16 mouse cellular contexts compared by ENCODE assay signal in the genomic region with DNA sequence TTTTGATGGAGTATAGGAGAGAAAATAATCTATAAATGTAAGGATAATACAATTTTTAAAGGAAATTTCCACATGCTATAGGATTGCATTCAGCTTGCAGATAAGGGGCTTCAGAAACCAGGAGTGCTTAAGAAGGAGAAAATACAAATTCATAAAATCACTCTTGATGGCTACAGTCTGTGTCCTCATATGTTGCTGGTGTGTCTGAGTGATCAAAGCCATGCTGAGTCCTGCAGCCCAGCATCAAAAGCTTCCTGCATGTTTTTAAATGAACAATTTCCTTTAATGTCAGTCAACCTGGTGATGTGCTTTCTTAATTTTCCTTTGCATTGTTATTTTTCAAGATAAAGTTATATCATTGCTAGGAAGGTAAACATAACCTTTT.
A peak's percentile ranks its signal among the peaks of the same experiment; 100 is the strongest.
DNase-seq lines count a peak whose midpoint lies in the region; ATAC-seq and TF ChIP-seq lines count a peak whose summit lies in the region.
"Had no signal": no experiment of that assay in that cellular context is flagged by ENCODE, and none has a peak within 500 bp of the region (broad histone marks: within the 10 kb centered on the region; RNA-seq: fewer than 3 reads in every experiment).

No protein-coding gene starts in this region.

- no peak for TF ChIP-seq CTCF in forebrain, postnatal 0 days (IDR thresholded peaks at IDR 0.05; ENCODE audit: low read depth)
- no peak for TF ChIP-seq CTCF in left cerebral cortex, adult 2 months (IDR thresholded peaks at IDR 0.05)

- no peak overlapping the region for H3K27ac ChIP-seq in forebrain, embryonic 13.5 days
- H3K27ac ChIP-seq in forebrain, postnatal 0 days (ENCODE audit: low read depth, low read length) = no peak overlapping the region
- H3K27ac ChIP-seq in left cerebral cortex, adult 2 months = peak overlapping the region; percentile 71
- no peak overlapping the region for H3K27ac ChIP-seq in midbrain, embryonic 13.5 days
- H3K27ac ChIP-seq: embryonic facial prominence, embryonic 10.5 days; heart, embryonic 13.5 days; hindbrain, embryonic 13.5 days; hindbrain, postnatal 0 days had no signal

- 0 out of 2 replicates have a peak, but pooled peaks have one; percentile 24 for ATAC-seq in forebrain, embryonic 13.5 days
- no peak for ATAC-seq in forebrain, postnatal 0 days
- ATAC-seq in midbrain, embryonic 13.5 days = peak; percentile 50; the same call in 1 of the 2 replicates
- no peak for ATAC-seq in granulocyte monocyte progenitor cell, adult 5-6 weeks (replicated peaks; ENCODE audit: poor library complexity, severe bottlenecking)
- ATAC-seq: hindbrain, postnatal 0 days had no signal

- no peak overlapping the region for H3K9ac ChIP-seq in forebrain, embryonic 13.5 days
- no peak overlapping the region for H3K9ac ChIP-seq in forebrain, postnatal 0 days
- H3K9ac ChIP-seq in midbrain, embryonic 13.5 days (replicated peaks) = no peak overlapping the region
- H3K9ac ChIP-seq: heart, embryonic 13.5 days; hindbrain, embryonic 13.5 days had no signal

- intact Hi-C loops in left cerebral cortex, adult 2 months (cut with DNase I) = loop anchor here (5.0 kb wide), 1 partner anchor 651 kb away; no protein-coding TSS in a partner anchor

- no peak overlapping the region for H3K4me2 ChIP-seq in forebrain, embryonic 13.5 days
- H3K4me2 ChIP-seq in forebrain, postnatal 0 days (ENCODE audit: low read depth) = no peak overlapping the region
- H3K4me2 ChIP-seq in midbrain, embryonic 13.5 days (replicated peaks) = no peak overlapping the region
- H3K4me2 ChIP-seq: heart, embryonic 13.5 days; hindbrain, embryonic 13.5 days had no signal

- DNase-seq in forebrain, postnatal 0 days = no peak
- no peak for DNase-seq in left cerebral cortex, adult 2 months (ENCODE audit: extremely low spot score in 1 of 2, low spot score in 2 of 2)
- DNase-seq in left cerebral cortex, adult 8-10 months (ENCODE audit: low spot score in 2 of 2) = no peak
- DNase-seq in cerebellum, postnatal 10 days = no peak
- DNase-seq: adrenal gland, postnatal 10 days; cerebellum, adult 18-20 months; cerebellum, adult 9-11 months; gastrocnemius, postnatal 14 days; heart, postnatal 36 days had no signal

- no peaks in the 10 kb centered on the region for H3K36me3 ChIP-seq in forebrain, embryonic 13.5 days (ENCODE audit: poor library complexity, severe bottlenecking)
- no peaks in the 10 kb centered on the region for H3K36me3 ChIP-seq in forebrain, postnatal 0 days (ENCODE audit: insufficient read depth)
- H3K36me3 ChIP-seq in midbrain, embryonic 13.5 days = no peaks in the 10 kb centered on the region
- H3K36me3 ChIP-seq: embryonic facial prominence, embryonic 10.5 days; heart, embryonic 13.5 days; hindbrain, embryonic 13.5 days had no signal

- no peaks in the 10 kb centered on the region for H3K27me3 ChIP-seq in forebrain, embryonic 13.5 days
- no peaks in the 10 kb centered on the region for H3K27me3 ChIP-seq in forebrain, postnatal 0 days (ENCODE audit: insufficient read depth, low read length)
- H3K27me3 ChIP-seq in midbrain, embryonic 13.5 days = no peaks in the 10 kb centered on the region
- H3K27me3 ChIP-seq: heart, embryonic 13.5 days; hindbrain, embryonic 13.5 days had no signal

- peaks cover 2% of the 10 kb centered on the region for H3K4me1 ChIP-seq in forebrain, embryonic 13.5 days
- H3K4me1 ChIP-seq in forebrain, postnatal 0 days (ENCODE audit: insufficient read depth) = no peaks in the 10 kb centered on the region
- H3K4me1 ChIP-seq in midbrain, embryonic 13.5 days (replicated peaks) = no peaks in the 10 kb centered on the region; the same call in 1 of the 2 replicates
- H3K4me1 ChIP-seq: embryonic facial prominence, embryonic 10.5 days; heart, embryonic 13.5 days; hindbrain, embryonic 13.5 days had no signal

- no peaks in the 10 kb centered on the region for H3K9me3 ChIP-seq in forebrain, embryonic 13.5 days (replicated peaks)
- H3K9me3 ChIP-seq in forebrain, postnatal 0 days (ENCODE audit: low read length) = no peaks in the 10 kb centered on the region
- no peaks in the 10 kb centered on the region for H3K9me3 ChIP-seq in midbrain, embryonic 13.5 days
- H3K9me3 ChIP-seq: embryonic facial prominence, embryonic 10.5 days; heart, embryonic 13.5 days; hindbrain, embryonic 13.5 days had no signal

- no peak overlapping the region for H3K4me3 ChIP-seq in forebrain, embryonic 13.5 days
- no peak overlapping the region for H3K4me3 ChIP-seq in forebrain, postnatal 0 days (ENCODE audit: low read depth, low read length)
- H3K4me3 ChIP-seq in left cerebral cortex, adult 2 months = no peak overlapping the region
- H3K4me3 ChIP-seq in midbrain, embryonic 13.5 days (replicated peaks) = no peak overlapping the region
- H3K4me3 ChIP-seq: embryonic facial prominence, embryonic 10.5 days; heart, embryonic 13.5 days; hindbrain, embryonic 13.5 days had no signal

Comparison
In these comparisons a context has a peak if more than half of its experiments do, and no peak if none do; other contexts are left out.
1. ATAC-seq: peak in forebrain, embryonic 13.5 days (single experiment) and midbrain, embryonic 13.5 days (single experiment); none in forebrain, postnatal 0 days (single experiment) and granulocyte monocyte progenitor cell, adult 5-6 weeks (single experiment).